Mouse (Mus musculus): ENCODE data around the gene Irf2bp2. TPM values are rescaled to one million over a fixed set of nuclear protein-coding genes. Genes with fewer than 3 reads are reported as not detected.

The Irf2bp2 gene
- polyA plus RNA-seq, 1 experiment = 40.6 TPM

GRCm38 (mm10) chr8:126591141-126591820 lies 2.5 kb downstream of the Irf2bp2 start:
- TF ChIP-seq CTCF (conservative IDR thresholded peaks at IDR 0.05; ENCODE audit: insufficient read depth, insufficient read length, low read depth, low read length) = no peak
- TF ChIP-seq POLR2A (IDR thresholded peaks at IDR 0.05; ENCODE audit: low read depth, low read length) = no peak

GRCm38 (mm10) chr8:126590599-126590998 lies 3.2 kb downstream of the Irf2bp2 start:
- WGBS = 0% methylated on average over 4 of the region's 4 CpGs
- no peak for TF ChIP-seq POLR2A (IDR thresholded peaks at IDR 0.05; ENCODE audit: low read depth, low read length)
- TF ChIP-seq CTCF (conservative IDR thresholded peaks at IDR 0.05; ENCODE audit: insufficient read depth, insufficient read length, low read depth, low read length) = no peak
- Histone ChIP-seq H3K4me1 (ENCODE audit: control insufficient read depth, insufficient read depth, low read length) (peaks cover 22% of the 10 kb centered on the region), H3K4me3 (ENCODE audit: insufficient read depth, low read depth, low read length) (peak overlapping the region; percentile 50), H3K27me3 (replicated peaks; ENCODE audit: control insufficient read depth, insufficient read depth, low read length) (no peaks in the 10 kb centered on the region), H3K36me3 (ENCODE audit: control insufficient read depth, insufficient read depth, low read length) (peaks cover 16% of the 10 kb centered on the region; the same call in 1 of the 2 replicates), H3K27ac (ENCODE audit: insufficient read depth, low read depth, low read length) (peak overlapping the region; percentile 72)
- DNase-seq = no peak

More at GRCm38 (mm10) chr8:126591141-126591820, 2.5 kb downstream of the Irf2bp2 start:
- Histone ChIP-seq H3K4me1 (ENCODE audit: control insufficient read depth, insufficient read depth, low read length) (peaks cover 22% of the 10 kb centered on the region), H3K4me3 (ENCODE audit: insufficient read depth, low read depth, low read length) (peak overlapping the region; percentile 96), H3K36me3 (ENCODE audit: control insufficient read depth, insufficient read depth, low read length) (peaks cover 16% of the 10 kb centered on the region; the same call in 1 of the 2 replicates), H3K27me3 (replicated peaks; ENCODE audit: control insufficient read depth, insufficient read depth, low read length) (no peaks in the 10 kb centered on the region), H3K27ac (ENCODE audit: insufficient read depth, low read depth, low read length) (peak overlapping the region; percentile 86)
- DNase-seq = peak; percentile 66
- under 1% methylated on average over 20 of the region's 20 CpGs for WGBS

- TF ChIP-seq CTCF (conservative IDR thresholded peaks at IDR 0.05; ENCODE audit: insufficient read depth, insufficient read length, low read depth, low read length) = 0 out of 2 replicates have a peak, but pooled peaks have one; percentile 5
- no peak for TF ChIP-seq POLR2A (IDR thresholded peaks at IDR 0.05; ENCODE audit: low read depth, low read length)
- peaks cover 16% of the 10 kb centered on the region; the same call in 1 of the 2 replicates for H3K36me3 ChIP-seq (ENCODE audit: control insufficient read depth, insufficient read depth, low read length)
- no peaks in the 10 kb centered on the region for H3K27me3 ChIP-seq (replicated peaks; ENCODE audit: control insufficient read depth, insufficient read depth, low read length)
- peak overlapping the region; percentile 72 for H3K27ac ChIP-seq (ENCODE audit: insufficient read depth, low read depth, low read length)
- WGBS = under 1% methylated on average over 14 of the region's 14 CpGs
- peak overlapping the region; percentile 50 for H3K4me3 ChIP-seq (ENCODE audit: insufficient read depth, low read depth, low read length)
- peak; percentile 88 for DNase-seq
- H3K4me1 ChIP-seq (ENCODE audit: control insufficient read depth, insufficient read depth, low read length) = peaks cover 23% of the 10 kb centered on the region
These were observed 3.7 kb downstream of the Irf2bp2 start for GRCm38 (mm10) chr8:126590024-126590529.

GRCm38 (mm10) chr8:126589507-126590023 lies 4.2 kb downstream of the Irf2bp2 start:
- 0% methylated on average over 1 of the region's 1 CpGs for WGBS
- DNase-seq = no peak
- Histone ChIP-seq H3K4me1 (ENCODE audit: control insufficient read depth, insufficient read depth, low read length) (peaks cover 28% of the 10 kb centered on the region), H3K27me3 (replicated peaks; ENCODE audit: control insufficient read depth, insufficient read depth, low read length) (no peaks in the 10 kb centered on the region), H3K27ac (ENCODE audit: insufficient read depth, low read depth, low read length) (peak overlapping the region; percentile 72), H3K36me3 (ENCODE audit: control insufficient read depth, insufficient read depth, low read length) (peaks cover 16% of the 10 kb centered on the region; the same call in 1 of the 2 replicates), H3K4me3 (ENCODE audit: insufficient read depth, low read depth, low read length) (peak overlapping the region; percentile 50)
- TF ChIP-seq POLR2A (IDR thresholded peaks at IDR 0.05; ENCODE audit: low read depth, low read length) (no peak), CTCF (conservative IDR thresholded peaks at IDR 0.05; ENCODE audit: insufficient read depth, insufficient read length, low read depth, low read length) (no peak)

- no peaks in the 10 kb centered on the region for H3K27me3 ChIP-seq (replicated peaks; ENCODE audit: control insufficient read depth, insufficient read depth, low read length)
- WGBS = 1% methylated on average over 11 of the region's 11 CpGs
These were observed 4.9 kb downstream of the Irf2bp2 start for GRCm38 (mm10) chr8:126588636-126589506.

GRCm38 (mm10) chr8:126587836-126588503 lies 5.8 kb downstream of the Irf2bp2 start:
- H3K4me3 ChIP-seq (ENCODE audit: insufficient read depth, low read depth, low read length) = peak overlapping the region; percentile 42
- peak overlapping the region; percentile 53 for H3K27ac ChIP-seq (ENCODE audit: insufficient read depth, low read depth, low read length)
- 10% methylated on average over 10 of the region's 10 CpGs for WGBS
- TF ChIP-seq CTCF (conservative IDR thresholded peaks at IDR 0.05; ENCODE audit: insufficient read depth, insufficient read length, low read depth, low read length) = no peak
- TF ChIP-seq POLR2A (IDR thresholded peaks at IDR 0.05; ENCODE audit: low read depth, low read length) = no peak
- DNase-seq = peak; percentile 39
- H3K36me3 ChIP-seq (ENCODE audit: control insufficient read depth, insufficient read depth, low read length) = peaks cover 16% of the 10 kb centered on the region; the same call in 1 of the 2 replicates
- H3K27me3 ChIP-seq (replicated peaks; ENCODE audit: control insufficient read depth, insufficient read depth, low read length) = no peaks in the 10 kb centered on the region
- peaks cover 39% of the 10 kb centered on the region for H3K4me1 ChIP-seq (ENCODE audit: control insufficient read depth, insufficient read depth, low read length)

More at GRCm38 (mm10) chr8:126588636-126589506, 4.9 kb downstream of the Irf2bp2 start:
- H3K27ac ChIP-seq (ENCODE audit: insufficient read depth, low read depth, low read length) = peak overlapping the region; percentile 90
- H3K4me3 ChIP-seq (ENCODE audit: insufficient read depth, low read depth, low read length) = peak overlapping the region; percentile 61
- TF ChIP-seq POLR2A (IDR thresholded peaks at IDR 0.05; ENCODE audit: low read depth, low read length) (no peak), CTCF (conservative IDR thresholded peaks at IDR 0.05; ENCODE audit: insufficient read depth, insufficient read length, low read depth, low read length) (no peak)
- DNase-seq = peak; percentile 40
- peaks cover 16% of the 10 kb centered on the region; the same call in 1 of the 2 replicates for H3K36me3 ChIP-seq (ENCODE audit: control insufficient read depth, insufficient read depth, low read length)
- peaks cover 32% of the 10 kb centered on the region for H3K4me1 ChIP-seq (ENCODE audit: control insufficient read depth, insufficient read depth, low read length)
